In the genomic region with DNA sequence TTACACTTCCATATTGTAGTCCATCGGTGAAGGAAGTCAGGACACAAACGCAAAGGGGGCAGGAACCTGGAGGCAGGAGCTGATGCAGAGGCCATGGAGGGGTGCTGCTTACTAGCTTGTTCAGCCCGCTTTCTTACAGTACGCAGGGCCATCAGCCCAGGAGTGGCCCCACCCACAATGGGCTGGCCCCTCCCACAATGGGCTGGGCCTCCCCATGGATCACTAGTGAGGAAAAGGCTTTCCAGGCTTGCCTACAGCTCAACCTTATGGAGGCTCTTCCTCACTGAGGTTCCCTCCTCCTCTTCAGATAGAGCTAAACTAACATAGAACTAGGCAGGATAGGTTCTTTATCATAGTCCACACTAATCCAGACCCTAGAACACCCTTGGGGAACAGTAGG, we compare ENCODE assay signal across 25 mouse cellular contexts. TPM values are rescaled to one million over a fixed set of nuclear protein-coding genes. Genes with fewer than 3 reads are reported as not detected.
"Had no signal": no experiment of that assay in that cellular context is flagged by ENCODE, and none has a peak within 500 bp of the region (broad histone marks: within the 10 kb centered on the region; RNA-seq: fewer than 3 reads in every experiment).

No protein-coding gene starts in this region.

- H3K4me3 ChIP-seq: kidney, embryonic 15.5 days; left cerebral cortex, adult 2 months; limb, embryonic 12.5 days; limb, embryonic 15.5 days; liver, embryonic 15.5 days; midbrain, embryonic 12.5 days; midbrain, embryonic 15.5 days; neural tube, embryonic 12.5 days; neural tube, embryonic 15.5 days had no signal

- H3K27ac ChIP-seq: kidney, embryonic 15.5 days; left cerebral cortex, adult 2 months; limb, embryonic 12.5 days; limb, embryonic 15.5 days; liver, embryonic 15.5 days; midbrain, embryonic 12.5 days; midbrain, embryonic 15.5 days; neural tube, embryonic 12.5 days; neural tube, embryonic 15.5 days; stomach, postnatal 0 days had no signal

- H3K36me3 ChIP-seq: midbrain, embryonic 15.5 days had no signal

- DNase-seq: kidney, adult 8-10 months; kidney, postnatal 10 days; kidney, postnatal 36 days; layer of hippocampus, postnatal 36 days; left cerebral cortex, postnatal 4 days; lung, adult 2 months; lung, postnatal 14 days; lung, postnatal 4 days; right cerebral cortex, adult 18-20 months; right cerebral cortex, postnatal 14 days; right cerebral cortex, postnatal 4 days; thymus, adult 2 months; thymus, postnatal 14 days had no signal

- H3K9me3 ChIP-seq: kidney, embryonic 15.5 days; limb, embryonic 12.5 days; limb, embryonic 15.5 days; liver, embryonic 15.5 days; midbrain, embryonic 12.5 days; midbrain, embryonic 15.5 days; neural tube, embryonic 12.5 days; neural tube, embryonic 15.5 days had no signal

- H3K9ac ChIP-seq: kidney, embryonic 15.5 days; limb, embryonic 12.5 days; limb, embryonic 15.5 days; liver, embryonic 15.5 days; midbrain, embryonic 12.5 days; midbrain, embryonic 15.5 days; neural tube, embryonic 12.5 days; neural tube, embryonic 15.5 days had no signal

- ATAC-seq: intestine, postnatal 0 days; midbrain, embryonic 15.5 days had no signal

- H3K27me3 ChIP-seq: kidney, embryonic 15.5 days; limb, embryonic 12.5 days; limb, embryonic 15.5 days; midbrain, embryonic 12.5 days; midbrain, embryonic 15.5 days; neural tube, embryonic 12.5 days; neural tube, embryonic 15.5 days had no signal

- H3K4me2 ChIP-seq: kidney, embryonic 15.5 days; limb, embryonic 12.5 days; limb, embryonic 15.5 days; liver, embryonic 15.5 days; midbrain, embryonic 12.5 days; midbrain, embryonic 15.5 days; neural tube, embryonic 12.5 days; neural tube, embryonic 15.5 days had no signal

RNA-seq across cellular contexts. Expression of gene Mrap, which starts 14.0 kb away (rescaled TPM):
- polyA plus RNA-seq: intestine, postnatal 0 days; limb, embryonic 12.5 days; midbrain, embryonic 12.5 days; neural tube, embryonic 12.5 days; stomach, embryonic 14.5 days; stomach, postnatal 0 days had no signal
